In genomic region chrX:87710589-87710988, GRCm38 (mm10) we compare ENCODE assay signal across 18 mouse cellular contexts.
DNase-seq lines count a peak whose midpoint lies in the region; ATAC-seq lines count a peak whose summit lies in the region.
"Had no signal": no experiment of that assay in that cellular context is flagged by ENCODE, and none has a peak within 500 bp of the region (broad histone marks: within the 10 kb centered on the region; RNA-seq: fewer than 3 reads in every experiment).

No protein-coding gene starts in this region.

- no peaks in the 10 kb centered on the region for H3K27me3 ChIP-seq in midbrain, embryonic 14.5 days (ENCODE audit: control insufficient read depth, insufficient read depth, low read length)
- no peaks in the 10 kb centered on the region for H3K27me3 ChIP-seq in midbrain, embryonic 15.5 days (replicated peaks)
- no peaks in the 10 kb centered on the region for H3K27me3 ChIP-seq in intestine, embryonic 15.5 days (replicated peaks)
- H3K27me3 ChIP-seq: heart, embryonic 12.5 days; hindbrain, embryonic 13.5 days; midbrain, embryonic 13.5 days had no signal

- H3K4me3 ChIP-seq in midbrain, embryonic 14.5 days (replicated peaks; ENCODE audit: low read depth, low read length) = no peak overlapping the region
- no peak overlapping the region for H3K4me3 ChIP-seq in midbrain, embryonic 15.5 days
- H3K4me3 ChIP-seq in intestine, embryonic 15.5 days (replicated peaks) = no peak overlapping the region
- H3K4me3 ChIP-seq: heart, embryonic 12.5 days; hindbrain, embryonic 13.5 days; midbrain, embryonic 13.5 days had no signal

- ATAC-seq in midbrain, embryonic 14.5 days (ENCODE audit: low FRiP score, low TSS enrichment) = no peak
- ATAC-seq in midbrain, embryonic 15.5 days (replicated peaks) = no peak
- no peak for ATAC-seq in megakaryocyte progenitor cell, adult 5-6 weeks (replicated peaks; ENCODE audit: poor library complexity)
- no peak for ATAC-seq in intestine, embryonic 15.5 days
- ATAC-seq: CD4-positive, CD25-positive, alpha-beta regulatory T cell, adult 4 months; midbrain, embryonic 13.5 days; Patski had no signal

- H3K36me3 ChIP-seq in midbrain, embryonic 14.5 days (ENCODE audit: control insufficient read depth, insufficient read depth, low read length) = no peaks in the 10 kb centered on the region
- H3K36me3 ChIP-seq in midbrain, embryonic 15.5 days (replicated peaks) = no peaks in the 10 kb centered on the region
- no peaks in the 10 kb centered on the region for H3K36me3 ChIP-seq in intestine, embryonic 15.5 days
- H3K36me3 ChIP-seq: heart, embryonic 12.5 days; hindbrain, embryonic 13.5 days; midbrain, embryonic 13.5 days had no signal

- peak; percentile 15 for DNase-seq in midbrain, embryonic 14.5 days
- peak; percentile 78 to 79 for DNase-seq in cerebellum, postnatal 10 days
- peak; percentile 8 for DNase-seq in layer of hippocampus, adult 9-11 months
- DNase-seq in right cerebral cortex, postnatal 36 days (ENCODE audit: low spot score in 2 of 2) = peak; percentile 24 to 42
- no peak for DNase-seq in c-Kit-positive CD71-positive TER-119-positive erythroid progenitor cells, embryonic 14.5 days (ENCODE audit: low spot score)
- DNase-seq: adrenal gland, postnatal 36 days; embryo, embryonic 11 days; kidney, postnatal 10 days; lung, postnatal 14 days; thymus, postnatal 25 days had no signal

- H3K27ac ChIP-seq in midbrain, embryonic 14.5 days (replicated peaks; ENCODE audit: low read depth, low read length) = no peak overlapping the region
- no peak overlapping the region for H3K27ac ChIP-seq in midbrain, embryonic 15.5 days
- H3K27ac ChIP-seq in intestine, embryonic 15.5 days = no peak overlapping the region
- H3K27ac ChIP-seq: hindbrain, embryonic 13.5 days; midbrain, embryonic 13.5 days had no signal

- no peaks in the 10 kb centered on the region for H3K4me1 ChIP-seq in midbrain, embryonic 14.5 days (ENCODE audit: control insufficient read depth, insufficient read depth, low read length)
- no peaks in the 10 kb centered on the region for H3K4me1 ChIP-seq in midbrain, embryonic 15.5 days
- H3K4me1 ChIP-seq in intestine, embryonic 15.5 days (replicated peaks) = no peaks in the 10 kb centered on the region
- H3K4me1 ChIP-seq: heart, embryonic 12.5 days; hindbrain, embryonic 13.5 days; midbrain, embryonic 13.5 days had no signal

- no peak overlapping the region for H3K4me2 ChIP-seq in midbrain, embryonic 14.5 days (ENCODE audit: low read length)
- no peak overlapping the region for H3K4me2 ChIP-seq in midbrain, embryonic 15.5 days
- no peak overlapping the region for H3K4me2 ChIP-seq in intestine, embryonic 15.5 days (replicated peaks)
- H3K4me2 ChIP-seq: heart, embryonic 12.5 days; hindbrain, embryonic 13.5 days; midbrain, embryonic 13.5 days had no signal

- H3K9ac ChIP-seq in midbrain, embryonic 14.5 days (replicated peaks; ENCODE audit: low read length) = no peak overlapping the region
- no peak overlapping the region for H3K9ac ChIP-seq in midbrain, embryonic 15.5 days
- no peak overlapping the region for H3K9ac ChIP-seq in intestine, embryonic 15.5 days
- H3K9ac ChIP-seq: heart, embryonic 12.5 days; hindbrain, embryonic 13.5 days; midbrain, embryonic 13.5 days had no signal

- no peaks in the 10 kb centered on the region for H3K9me3 ChIP-seq in midbrain, embryonic 14.5 days (ENCODE audit: control insufficient read depth, low read length)
- H3K9me3 ChIP-seq in midbrain, embryonic 15.5 days = no peaks in the 10 kb centered on the region
- no peaks in the 10 kb centered on the region for H3K9me3 ChIP-seq in intestine, embryonic 15.5 days
- H3K9me3 ChIP-seq: heart, embryonic 12.5 days; hindbrain, embryonic 13.5 days; midbrain, embryonic 13.5 days had no signal

- WGBS in midbrain, embryonic 14.5 days = 65% methylated on average over 2 of the region's 2 CpGs
- WGBS in midbrain, embryonic 15.5 days = 72% methylated on average over 2 of the region's 2 CpGs
- 67% methylated on average over 2 of the region's 2 CpGs for WGBS in intestine, embryonic 15.5 days
